Mouse (Mus musculus) testis, adult 2 months (tissue): ENCODE results near the gene Pcyt2. TPM values are rescaled to one million over a fixed set of nuclear protein-coding genes. Genes with fewer than 3 reads are reported as not detected.

ENCODE experiments used
- H3K27ac ChIP-seq: fragments of 200-500 bp; 2 replicates; pipeline ENCODE4 v1.5.1; 2012; ENCODE audit warnings: low read depth, low read length; ENCODE audit not compliant: control insufficient read depth, insufficient read depth
- H3K27me3 ChIP-seq: fragments of 200-500 bp; 2 replicates; pipeline ENCODE4 v1.6.1; 2012; ENCODE audit warnings: mild to moderate bottlenecking, low read length, moderate library complexity; ENCODE audit not compliant: control insufficient read depth, insufficient read depth
- H3K36me3 ChIP-seq: fragments of 200-500 bp; 2 replicates; pipeline ENCODE4 v1.6.1; 2012; ENCODE audit warnings: mild to moderate bottlenecking, low read length; ENCODE audit not compliant: control insufficient read depth, insufficient read depth
- H3K4me1 ChIP-seq: fragments of 200-500 bp; 2 replicates; pipeline ENCODE4 v1.6.1; 2012; ENCODE audit warnings: low read length; ENCODE audit not compliant: control insufficient read depth, insufficient read depth
- H3K4me3 ChIP-seq: fragments of 200-500 bp; 2 replicates; pipeline ENCODE4 v1.5.1; 2012; ENCODE audit warnings: low read depth, mild to moderate bottlenecking, low read length, moderate library complexity, mixed read lengths; ENCODE audit not compliant: control insufficient read depth
- CTCF ChIP-seq: fragments of 200-500 bp; IDR thresholded peaks from 2 replicates; pipeline ENCODE4 v1.5.1; 2012; ENCODE audit warnings: low read depth, mild to moderate bottlenecking, inconsistent platforms, low read length, moderate library complexity; ENCODE audit not compliant: control insufficient read depth, insufficient read depth, insufficient replicate concordance
- POLR2A ChIP-seq: fragments of 200-500 bp; IDR thresholded peaks from 2 replicates; pipeline ENCODE4 v1.6.1; 2012; ENCODE audit warnings: low read depth, mild to moderate bottlenecking, inconsistent platforms, low read length, moderate library complexity; ENCODE audit not compliant: control insufficient read depth
- polyA plus RNA-seq: library from polyadenylated mRNA; depleted of rRNA; stranded (reverse); fragments of >200 nt; gene quantifications from 2 replicates; pipeline ENCODE4 v1.2.3, GENCODE M21; 2012

The Pcyt2 gene
- polyA plus RNA-seq, 1 experiment = 106 TPM

GRCm38 (mm10) chr11:120615167-120615566 lies 2.6 kb downstream of the Pcyt2 start:
- H3K27ac ChIP-seq = no peak overlapping the region
- peaks cover 15% of the 10 kb centered on the region for H3K4me1 ChIP-seq
- H3K36me3 ChIP-seq = no peaks in the 10 kb centered on the region; the same call in 1 of the 2 replicates
- H3K27me3 ChIP-seq = no peaks in the 10 kb centered on the region
- no peak for TF ChIP-seq CTCF
- no peak overlapping the region for H3K4me3 ChIP-seq

GRCm38 (mm10) chr11:120613976-120614375 lies 3.8 kb downstream of the Pcyt2 start:
- Histone ChIP-seq H3K27ac (no peak overlapping the region), H3K36me3 (no peaks in the 10 kb centered on the region; the same call in 1 of the 2 replicates), H3K4me1 (peaks cover 19% of the 10 kb centered on the region), H3K4me3 (no peak overlapping the region), H3K27me3 (no peaks in the 10 kb centered on the region)
- TF ChIP-seq CTCF (no peak), POLR2A (no peak)

GRCm38 (mm10) chr11:120613481-120613972 lies 4.2 kb downstream of the Pcyt2 start:
- H3K36me3 ChIP-seq = no peaks in the 10 kb centered on the region; the same call in 1 of the 2 replicates
- H3K4me1 ChIP-seq = peaks cover 21% of the 10 kb centered on the region
- H3K27me3 ChIP-seq = no peaks in the 10 kb centered on the region
- H3K27ac ChIP-seq = no peak overlapping the region
- H3K4me3 ChIP-seq = no peak overlapping the region
- TF ChIP-seq CTCF (no peak), POLR2A (no peak)

GRCm38 (mm10) chr11:120612763-120613162 lies 5.0 kb downstream of the Pcyt2 start:
- no peak overlapping the region for H3K27ac ChIP-seq
- no peaks in the 10 kb centered on the region for H3K27me3 ChIP-seq
- H3K36me3 ChIP-seq = no peaks in the 10 kb centered on the region; the same call in 1 of the 2 replicates
- peaks cover 19% of the 10 kb centered on the region for H3K4me1 ChIP-seq
- TF ChIP-seq POLR2A (no peak), CTCF (peak; percentile 86; the same call in 1 of the 2 replicates)
- H3K4me3 ChIP-seq = no peak overlapping the region

GRCm38 (mm10) chr11:120610477-120611046 lies 7.2 kb downstream of the Pcyt2 start:
- Histone ChIP-seq H3K36me3 (no peaks in the 10 kb centered on the region; the same call in 1 of the 2 replicates), H3K4me3 (no peak overlapping the region), H3K27me3 (no peaks in the 10 kb centered on the region), H3K4me1 (peaks cover 14% of the 10 kb centered on the region), H3K27ac (no peak overlapping the region)
- TF ChIP-seq CTCF = no peak
- TF ChIP-seq POLR2A = no peak

GRCm38 (mm10) chr11:120609250-120609649 lies 8.5 kb downstream of the Pcyt2 start:
- no peaks in the 10 kb centered on the region; the same call in 1 of the 2 replicates for H3K36me3 ChIP-seq
- peak overlapping the region; percentile 71 for H3K4me3 ChIP-seq

GRCm38 (mm10) chr11:120608241-120609034 lies 9.3 kb downstream of the Pcyt2 start, which contains the start of gene Npb:
Gene Npb (plus strand): TSS chr11:120608477.
- TF ChIP-seq CTCF = no peak
- peak; percentile 21; the same call in 1 of the 2 replicates for TF ChIP-seq POLR2A
- peak within 1 kb of the TSS; percentile 71 for H3K4me3 ChIP-seq
- H3K27ac ChIP-seq = 0 out of 2 replicates have a peak within 1 kb of the TSS, but pooled peaks have one; percentile 9
- H3K4me1 ChIP-seq = peaks cover 14% of the 10 kb centered on the region
- no peaks in the 10 kb centered on the region; the same call in 1 of the 2 replicates for H3K36me3 ChIP-seq
- H3K27me3 ChIP-seq = no peaks in the 10 kb centered on the region

More at GRCm38 (mm10) chr11:120609250-120609649, 8.5 kb downstream of the Pcyt2 start:
- Histone ChIP-seq H3K27ac (no peak overlapping the region), H3K27me3 (no peaks in the 10 kb centered on the region), H3K4me1 (peaks cover 14% of the 10 kb centered on the region)
- TF ChIP-seq CTCF (no peak), POLR2A (0 out of 2 replicates have a peak, but pooled peaks have one; percentile 0)
